Mouse (Mus musculus) erythroblast, embryonic 14.5 days (primary cell): ENCODE measurements around the gene Tspan14.

ENCODE experiments used
- GATA1 ChIP-seq: IDR thresholded peaks from 2 replicates; pipeline ENCODE4 v1.6.1; 2012; ENCODE audit warnings: low read length, inconsistent platforms, mixed read lengths
- TAL1 ChIP-seq: IDR thresholded peaks from 3 replicates; pipeline ENCODE4 v1.6.1; 2012; ENCODE audit warnings: low read length, inconsistent platforms, mixed read lengths

- TF ChIP-seq GATA1 (no peak), TAL1 (no peak)
Observed at GRCm38 (mm10) chr14:40949730-40950614, 16.6 kb downstream of the Tspan14 start.
